Mouse (Mus musculus): ENCODE results near the gene Cnep1r1. TPM values are rescaled to one million over a fixed set of nuclear protein-coding genes. Genes with fewer than 3 reads are reported as not detected.

The Cnep1r1 gene
- total RNA-seq, 2 experiments from 2014 or later: 33.3 to 35.7 TPM

DNA sequence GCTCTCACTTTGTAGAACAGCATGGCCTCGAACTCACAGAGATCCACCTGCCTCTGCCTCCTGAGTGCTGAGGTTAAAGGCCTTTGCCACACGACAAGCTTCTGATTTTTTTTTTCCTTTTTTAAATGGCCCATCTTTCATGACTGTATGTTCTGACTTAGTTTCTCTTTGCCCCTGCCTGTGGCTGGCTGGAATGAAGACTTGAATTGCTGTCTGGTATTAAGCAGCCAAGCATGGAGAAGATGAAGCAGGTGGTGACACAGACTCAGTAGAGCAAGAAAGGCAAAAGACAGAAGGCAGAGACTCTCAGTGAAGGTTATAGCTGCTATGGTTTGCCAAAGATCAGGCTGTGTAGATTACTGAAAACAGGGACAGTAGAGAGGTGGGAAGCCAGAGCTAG lies 64.6 kb downstream of the Cnep1r1 start:
- no peak for DNase-seq (ENCODE audit: low spot score in 2 of 2)

Small RNA genes lying within 50 kb of the gene (microRNA-seq; reads per million reads assigned to microRNA genes)
- gene Mir7071 (ENCODE audit: borderline number of aligned reads in 2 of 2): 0.47 to 0.61 reads per million in 2 experiments

Other genes starting within 250 kb of the Cnep1r1 start
- gene Zfp423, start 159.2 kb upstream of the Cnep1r1 start, total RNA-seq (2021): 10 to 100 TPM; 13.2 to 27.1 TPM
- 10 to 100 TPM; 29.5 to 36.5 TPM for gene Heatr3, start 19.1 kb downstream of the Cnep1r1 start, total RNA-seq (2021)
- 10 to 100 TPM; 30.2 to 31.4 TPM for gene Tent4b, start 80.4 kb downstream of the Cnep1r1 start, total RNA-seq (2021)
- 10 to 100 TPM in 1 of 2 experiments, 1 to 10 TPM in 1; 5.7 to 11.4 TPM for gene Adcy7, start 153.6 kb downstream of the Cnep1r1 start, total RNA-seq (2021)
- gene Brd7, start 243.4 kb downstream of the Cnep1r1 start, total RNA-seq (2021): 10 to 100 TPM; 56.0 to 67.1 TPM